ENCODE assay signal across 11 mouse cellular contexts in genomic region chr19:3654058-3654457, GRCm38 (mm10). TPM values are rescaled to one million over a fixed set of nuclear protein-coding genes. Genes with fewer than 3 reads are reported as not detected.
A peak's percentile ranks its signal among the peaks of the same experiment; 100 is the strongest.
DNase-seq lines count a peak whose midpoint lies in the region; ATAC-seq and TF ChIP-seq lines count a peak whose summit lies in the region.
"Had no signal": no experiment of that assay in that cellular context is flagged by ENCODE, and none has a peak within 500 bp of the region (broad histone marks: within the 10 kb centered on the region; RNA-seq: fewer than 3 reads in every experiment).

No protein-coding gene starts in this region.

- peaks cover 8% of the 10 kb centered on the region for H3K4me1 ChIP-seq in heart, adult 2 months (ENCODE audit: control insufficient read depth, insufficient read depth, low read length)
- peaks cover 6% of the 10 kb centered on the region for H3K4me1 ChIP-seq in testis, adult 2 months (ENCODE audit: control insufficient read depth, insufficient read depth, low read length)
- H3K4me1 ChIP-seq in limb, embryonic 15.5 days, result peaks cover 16% of the 10 kb centered on the region

- no peak for TF ChIP-seq EP300 in heart, adult 2 months (IDR thresholded peaks at IDR 0.05; ENCODE audit: insufficient read depth, low read depth, low read length)

- no peaks in the 10 kb centered on the region; the same call in 1 of the 2 replicates for H3K79me2 ChIP-seq in heart, adult 2 months (replicated peaks; ENCODE audit: control insufficient read depth, insufficient read depth, low read length)

- no peak overlapping the region for H3K4me3 ChIP-seq in heart, adult 2 months
- H3K4me3 ChIP-seq in testis, adult 2 months (ENCODE audit: control insufficient read depth, low read depth, low read length), result peak overlapping the region; percentile 25
- H3K4me3 ChIP-seq in limb, embryonic 15.5 days, result no peak overlapping the region
- H3K4me3 ChIP-seq: forebrain, embryonic 10.5 days had no signal

- no peaks in the 10 kb centered on the region for H3K36me3 ChIP-seq in heart, adult 2 months (ENCODE audit: control insufficient read depth, insufficient read depth, low read length)
- no peaks in the 10 kb centered on the region for H3K36me3 ChIP-seq in testis, adult 2 months (ENCODE audit: control insufficient read depth, insufficient read depth, low read length)
- peaks cover 71% of the 10 kb centered on the region for H3K36me3 ChIP-seq in limb, embryonic 15.5 days

- H3K9me3 ChIP-seq in limb, embryonic 15.5 days, result no peaks in the 10 kb centered on the region; the same call in 1 of the 2 replicates

- no peak overlapping the region for H3K9ac ChIP-seq in heart, adult 2 months (ENCODE audit: low read depth, low read length)
- no peak overlapping the region for H3K9ac ChIP-seq in limb, embryonic 15.5 days

- no peaks in the 10 kb centered on the region for H3K27me3 ChIP-seq in heart, adult 2 months (ENCODE audit: control insufficient read depth, insufficient read depth, low read length)
- no peaks in the 10 kb centered on the region for H3K27me3 ChIP-seq in testis, adult 2 months (ENCODE audit: control insufficient read depth, insufficient read depth, low read length)
- no peaks in the 10 kb centered on the region for H3K27me3 ChIP-seq in limb, embryonic 15.5 days

- no peak for ATAC-seq in limb, embryonic 15.5 days (ENCODE audit: insufficient number of reproducible peaks, low FRiP score, low TSS enrichment, low read depth)

- no peak for TF ChIP-seq CTCF in heart, adult 2 months (IDR thresholded peaks at IDR 0.05)
- TF ChIP-seq CTCF in testis, adult 2 months (IDR thresholded peaks at IDR 0.05; ENCODE audit: control insufficient read depth, insufficient read depth, insufficient replicate concordance, low read depth, low read length), result no peak

- intact Hi-C loops in heart, adult 2 months (cut with DNase I), result no loop called here
- intact Hi-C loops in heart, postnatal 14 days (cut with DNase I), result no loop called here

- H3K27ac ChIP-seq in heart, adult 2 months, result peak overlapping the region; percentile 34; the same call in 1 of the 2 replicates
- H3K27ac ChIP-seq in testis, adult 2 months (ENCODE audit: control insufficient read depth, insufficient read depth, low read depth, low read length), result no peak overlapping the region
- H3K27ac ChIP-seq in limb, embryonic 15.5 days, result 0 out of 2 replicates have a peak overlapping the region, but pooled peaks have one; percentile 35
- H3K27ac ChIP-seq: forebrain, embryonic 10.5 days had no signal

- WGBS in heart, adult 2 months, result 38% methylated on average over 5 of the region's 5 CpGs
- WGBS in limb, embryonic 15.5 days, result 90% methylated on average over 5 of the region's 5 CpGs

- TF ChIP-seq POLR2A in heart, adult 2 months (IDR thresholded peaks at IDR 0.05; ENCODE audit: insufficient read depth, low read depth, low read length), result no peak
- no peak for TF ChIP-seq POLR2A in testis, adult 2 months (IDR thresholded peaks at IDR 0.05; ENCODE audit: control insufficient read depth, low read depth, low read length)

- DNase-seq in heart, adult 2 months, result no peak
- DNase-seq in heart, postnatal 14 days, result no peak
- no peak for DNase-seq in testis, postnatal 10 days (ENCODE audit: low spot score)
- DNase-seq in testis, postnatal 14 days (ENCODE audit: low spot score), result peak; percentile 37
- DNase-seq in MN1 (ENCODE audit: low spot score), result no peak
- no peak for DNase-seq in cerebellum, postnatal 25 days
- DNase-seq: cerebellum, adult 8-10 months; layer of hippocampus, adult 9-11 months had no signal

- no peak overlapping the region for H3K4me2 ChIP-seq in limb, embryonic 15.5 days

RNA-seq across cellular contexts. Expression of gene Lrp5, which starts 32.3 kb away (rescaled TPM):
- 10 to 100 TPM; 52.2 to 56.5 TPM for total RNA-seq in heart, adult 2 months (2021)
- polyA plus RNA-seq in heart, adult 2 months (2012; rRNA removed), result 35.0 and 36.3 TPM in 2 replicates
- total RNA-seq in heart, postnatal 14 days (2021), result 10 to 100 TPM; 47.8 to 52.8 TPM
- polyA plus RNA-seq in testis, adult 2 months (2012; rRNA removed), result 24.9 and 25.3 TPM in 2 replicates
- 6.6 and 6.8 TPM in 2 replicates for polyA plus RNA-seq in limb, embryonic 15.5 days (2015; fragmentation: Nextera tagmentation; extraction: Ambion mirVana)

RNA-seq across cellular contexts. Expression of gene 1810055G02Rik, which starts 54.0 kb away (rescaled TPM):
- total RNA-seq in heart, adult 2 months (2021), result 1 to 10 TPM; 8.1 to 8.3 TPM
- polyA plus RNA-seq in heart, adult 2 months (2012; rRNA removed), result 17.9 and 23.3 TPM in 2 replicates
- total RNA-seq in heart, postnatal 14 days (2021), result 1 to 10 TPM; 8.9 TPM
- polyA plus RNA-seq in testis, adult 2 months (2012; rRNA removed), result 319 and 328 TPM in 2 replicates
- polyA plus RNA-seq in limb, embryonic 15.5 days (2015; fragmentation: Nextera tagmentation; extraction: Ambion mirVana), result 60.5 and 69.0 TPM in 2 replicates
